Mouse (Mus musculus): Measurements from ENCODE around the gene Zfp800. TPM values are rescaled to one million over a fixed set of nuclear protein-coding genes. Genes with fewer than 3 reads are reported as not detected.

Gene Zfp800
- polyA plus RNA-seq, 1 experiment from 2014 or later: 22.8 TPM

DNA sequence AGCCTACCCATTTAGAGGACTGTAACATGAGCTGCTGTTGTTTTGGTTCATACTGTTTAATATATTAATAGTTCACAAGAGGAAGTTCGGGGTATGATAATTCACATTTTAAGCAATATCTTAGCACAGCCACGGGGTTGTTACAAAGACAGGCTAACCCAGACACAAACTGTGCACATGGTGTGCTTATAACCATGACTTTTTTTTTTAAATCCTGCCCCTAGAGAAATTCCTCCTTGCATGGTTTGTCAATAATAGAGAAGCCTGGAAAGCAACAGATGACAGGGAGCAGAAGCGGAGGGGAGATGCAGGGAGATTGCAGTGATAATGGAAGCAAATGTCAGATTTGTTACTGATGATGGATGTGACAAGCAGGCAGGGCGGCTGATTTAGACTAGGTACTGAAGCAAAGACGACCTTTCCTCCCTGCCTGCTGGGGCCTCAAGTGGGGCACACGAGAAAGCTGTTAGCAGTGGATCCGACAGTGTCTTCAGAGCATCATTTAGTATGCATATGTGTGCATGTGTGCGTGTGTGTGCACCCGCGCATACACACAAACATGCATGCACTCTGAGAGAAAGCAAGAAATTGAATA, 68.7 kb downstream of the Zfp800 start:
- H3K27me3 ChIP-seq (ENCODE audit: control insufficient read depth, insufficient read depth, low read depth, low read length): no peaks in the 10 kb centered on the region
- H3K9me3 ChIP-seq (replicated peaks; ENCODE audit: control insufficient read depth, low read length): no peaks in the 10 kb centered on the region
- ATAC-seq (ENCODE audit: low read depth): no peak
- H3K4me2 ChIP-seq (ENCODE audit: low read depth, low read length): no peak overlapping the region
- no peaks in the 10 kb centered on the region for H3K4me1 ChIP-seq (ENCODE audit: control insufficient read depth, low read depth, low read length)
- H3K27ac ChIP-seq (ENCODE audit: low read length): no peak overlapping the region
- no peak overlapping the region for H3K4me3 ChIP-seq (ENCODE audit: low read depth, low read length)
- no peaks in the 10 kb centered on the region for H3K36me3 ChIP-seq (ENCODE audit: control insufficient read depth, insufficient read depth)
- WGBS (ENCODE audit: insufficient replicate concordance): 58% methylated on average over 10 of the region's 10 CpGs
- H3K9ac ChIP-seq (ENCODE audit: low read depth, low read length): no peak overlapping the region

DNA sequence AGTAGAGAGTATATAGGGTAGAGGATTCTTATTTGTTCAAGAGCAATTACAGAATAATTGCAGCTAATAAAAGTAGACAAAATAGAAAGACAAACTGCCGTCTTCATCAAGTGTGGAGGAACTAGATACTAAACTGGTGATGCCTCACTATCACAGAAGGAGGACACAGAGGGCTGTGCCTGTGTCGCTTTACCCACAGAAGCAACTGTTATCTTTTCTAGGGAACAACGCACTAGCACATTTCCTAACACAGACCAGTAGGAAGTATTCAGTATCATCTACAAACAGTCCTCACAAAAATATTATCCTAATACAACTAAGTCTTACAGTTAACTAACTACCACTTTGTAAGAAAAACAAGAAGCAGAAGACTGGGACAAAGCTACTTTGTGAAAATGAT, 71.1 kb downstream of the Zfp800 start:
- H3K4me3 ChIP-seq (ENCODE audit: low read depth, low read length): no peak overlapping the region
- no peaks in the 10 kb centered on the region for H3K36me3 ChIP-seq (ENCODE audit: control insufficient read depth, insufficient read depth)
- no peak overlapping the region for H3K4me2 ChIP-seq (ENCODE audit: low read depth, low read length)
- no peak overlapping the region for H3K9ac ChIP-seq (ENCODE audit: low read depth, low read length)
- WGBS (ENCODE audit: insufficient replicate concordance): 40% methylated on average over 3 of the region's 3 CpGs
- no peaks in the 10 kb centered on the region for H3K9me3 ChIP-seq (replicated peaks; ENCODE audit: control insufficient read depth, low read length)
- no peak for ATAC-seq (ENCODE audit: low read depth)
- no peak overlapping the region for H3K27ac ChIP-seq (ENCODE audit: low read length)
- no peaks in the 10 kb centered on the region for H3K4me1 ChIP-seq (ENCODE audit: control insufficient read depth, low read depth, low read length)
- H3K27me3 ChIP-seq (ENCODE audit: control insufficient read depth, insufficient read depth, low read depth, low read length): no peaks in the 10 kb centered on the region

DNA sequence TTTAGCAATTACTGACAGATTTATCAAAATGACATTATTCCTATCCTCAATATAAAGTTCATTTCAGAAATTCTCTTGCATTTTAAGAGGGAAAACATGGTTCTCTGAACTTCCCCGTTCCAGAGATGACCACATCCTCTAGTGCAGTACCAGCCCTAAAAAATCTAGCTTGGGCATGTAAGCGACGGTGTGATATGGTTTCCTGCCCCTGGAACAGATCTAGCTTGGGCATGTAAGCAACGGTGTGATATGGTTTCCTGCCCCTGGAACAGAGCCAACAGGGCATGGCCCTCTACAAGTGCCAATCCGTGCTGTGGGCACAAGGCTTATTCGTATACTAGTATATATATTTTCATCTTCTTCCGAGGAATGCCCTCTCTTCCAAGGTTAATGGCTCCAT, 75.4 kb downstream of the Zfp800 start:
- Histone ChIP-seq H3K4me3 (ENCODE audit: low read depth, low read length) (no peak overlapping the region), H3K27me3 (ENCODE audit: control insufficient read depth, insufficient read depth, low read depth, low read length) (no peaks in the 10 kb centered on the region), H3K9me3 (replicated peaks; ENCODE audit: control insufficient read depth, low read length) (no peaks in the 10 kb centered on the region), H3K4me1 (ENCODE audit: control insufficient read depth, low read depth, low read length) (no peaks in the 10 kb centered on the region), H3K36me3 (ENCODE audit: control insufficient read depth, insufficient read depth) (no peaks in the 10 kb centered on the region), H3K4me2 (ENCODE audit: low read depth, low read length) (no peak overlapping the region), H3K27ac (ENCODE audit: low read length) (no peak overlapping the region), H3K9ac (ENCODE audit: low read depth, low read length) (no peak overlapping the region)
- ATAC-seq (ENCODE audit: low read depth): no peak
- WGBS (ENCODE audit: insufficient replicate concordance): 38% methylated on average over 7 of the region's 7 CpGs

DNA sequence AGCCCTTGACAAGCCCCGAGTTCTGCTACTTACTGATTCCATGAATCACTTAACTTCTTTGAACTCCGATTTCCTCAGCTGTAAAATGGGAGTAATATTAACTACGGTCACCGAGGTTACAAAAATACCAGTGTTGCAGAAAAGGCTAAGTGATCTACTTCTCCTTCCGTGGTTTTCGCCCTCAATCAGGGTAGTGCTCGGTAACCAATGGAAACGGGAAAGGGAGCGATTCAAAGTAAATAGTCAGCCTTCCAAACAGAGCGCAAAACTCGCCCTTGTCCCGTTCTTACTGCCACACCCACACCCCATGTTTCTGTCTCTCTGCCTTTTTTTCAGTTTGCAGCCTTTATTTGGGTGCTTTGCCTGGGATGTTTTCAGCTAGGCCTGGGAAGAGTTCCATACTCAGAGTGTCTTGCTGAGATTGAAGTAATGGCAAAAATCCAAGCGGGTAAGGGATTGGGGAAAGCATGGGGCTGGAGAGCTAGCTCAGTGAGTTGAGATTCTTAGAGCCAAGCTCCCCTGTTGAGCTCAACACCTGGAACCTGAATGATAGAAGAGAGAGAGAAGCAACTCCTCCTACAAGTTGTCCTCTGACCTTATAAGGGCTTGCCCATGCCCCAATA, 78.0 kb downstream of the Zfp800 start:
- Histone ChIP-seq H3K9ac (ENCODE audit: low read depth, low read length) (no peak overlapping the region), H3K27ac (ENCODE audit: low read length) (no peak overlapping the region), H3K4me1 (ENCODE audit: control insufficient read depth, low read depth, low read length) (no peaks in the 10 kb centered on the region), H3K9me3 (replicated peaks; ENCODE audit: control insufficient read depth, low read length) (no peaks in the 10 kb centered on the region), H3K36me3 (ENCODE audit: control insufficient read depth, insufficient read depth) (no peaks in the 10 kb centered on the region), H3K27me3 (ENCODE audit: control insufficient read depth, insufficient read depth, low read depth, low read length) (no peaks in the 10 kb centered on the region), H3K4me3 (ENCODE audit: low read depth, low read length) (no peak overlapping the region), H3K4me2 (ENCODE audit: low read depth, low read length) (no peak overlapping the region)
- no peak for ATAC-seq (ENCODE audit: low read depth)
- 31% methylated on average over 13 of the region's 13 CpGs for WGBS (ENCODE audit: insufficient replicate concordance)

- no peak overlapping the region for H3K27ac ChIP-seq (ENCODE audit: low read length)
- no peak overlapping the region for H3K9ac ChIP-seq (ENCODE audit: low read depth, low read length)
- H3K4me2 ChIP-seq (ENCODE audit: low read depth, low read length): no peak overlapping the region
- no peak overlapping the region for H3K4me3 ChIP-seq (ENCODE audit: low read depth, low read length)
- H3K27me3 ChIP-seq (ENCODE audit: control insufficient read depth, insufficient read depth, low read depth, low read length): no peaks in the 10 kb centered on the region
- no peaks in the 10 kb centered on the region for H3K36me3 ChIP-seq (ENCODE audit: control insufficient read depth, insufficient read depth)
- no peak for ATAC-seq (ENCODE audit: low read depth)
- no peaks in the 10 kb centered on the region for H3K9me3 ChIP-seq (replicated peaks; ENCODE audit: control insufficient read depth, low read length)
- WGBS (ENCODE audit: insufficient replicate concordance): 56% methylated on average over 13 of the region's 13 CpGs
- H3K4me1 ChIP-seq (ENCODE audit: control insufficient read depth, low read depth, low read length): no peaks in the 10 kb centered on the region
Observed at GRCm38 (mm10) chr6:28318820-28319573, 78.8 kb downstream of the Zfp800 start.

DNA sequence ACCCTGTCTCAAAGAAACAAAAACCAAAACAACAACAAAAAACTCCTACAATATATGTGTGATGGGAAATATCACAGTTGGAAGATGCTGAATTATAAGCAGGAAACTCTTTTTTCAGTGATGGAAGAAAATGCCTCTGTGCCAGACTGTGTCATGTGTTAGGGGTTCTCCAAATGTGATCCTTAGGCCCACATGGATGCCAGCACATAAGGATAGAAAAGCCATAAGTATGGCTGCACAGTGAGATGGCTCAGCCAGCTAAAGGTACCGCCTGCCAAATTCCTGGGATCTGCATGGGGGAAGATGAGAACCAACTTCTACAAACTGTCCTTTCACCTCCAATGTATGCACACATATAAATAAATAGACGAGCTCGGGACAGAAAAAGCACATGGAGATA, 82.6 kb downstream of the Zfp800 start:
- ATAC-seq (ENCODE audit: low read depth): no peak
- H3K4me2 ChIP-seq (ENCODE audit: low read depth, low read length): no peak overlapping the region
- H3K27ac ChIP-seq (ENCODE audit: low read length): no peak overlapping the region
- no peak overlapping the region for H3K9ac ChIP-seq (ENCODE audit: low read depth, low read length)
- 71% methylated on average over 3 of the region's 3 CpGs for WGBS (ENCODE audit: insufficient replicate concordance)
- H3K27me3 ChIP-seq (ENCODE audit: control insufficient read depth, insufficient read depth, low read depth, low read length): no peaks in the 10 kb centered on the region
- H3K4me3 ChIP-seq (ENCODE audit: low read depth, low read length): no peak overlapping the region
- no peaks in the 10 kb centered on the region for H3K9me3 ChIP-seq (replicated peaks; ENCODE audit: control insufficient read depth, low read length)
- H3K4me1 ChIP-seq (ENCODE audit: control insufficient read depth, low read depth, low read length): no peaks in the 10 kb centered on the region
- H3K36me3 ChIP-seq (ENCODE audit: control insufficient read depth, insufficient read depth): no peaks in the 10 kb centered on the region

DNA sequence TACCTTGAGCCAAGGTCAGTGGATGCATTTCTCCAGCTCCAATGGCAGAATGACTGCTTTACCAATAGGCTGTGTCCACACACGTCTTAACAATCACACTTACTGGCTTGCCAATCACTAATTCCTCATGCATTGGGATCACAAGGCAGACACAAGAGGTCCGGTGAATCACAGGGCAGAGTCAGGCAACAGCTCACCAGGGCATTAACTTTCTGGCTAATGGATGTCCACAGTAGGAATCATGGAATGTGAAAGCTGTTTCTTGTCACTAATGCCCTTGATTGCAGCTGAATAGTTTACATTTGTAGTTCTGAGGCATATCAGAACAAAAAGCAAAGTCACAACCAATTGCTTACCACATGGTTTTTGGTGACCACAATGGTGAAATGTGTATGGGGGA, 85.7 kb downstream of the Zfp800 start:
- Histone ChIP-seq H3K4me1 (ENCODE audit: control insufficient read depth, low read depth, low read length) (no peaks in the 10 kb centered on the region), H3K9ac (ENCODE audit: low read depth, low read length) (no peak overlapping the region), H3K4me2 (ENCODE audit: low read depth, low read length) (no peak overlapping the region), H3K27ac (ENCODE audit: low read length) (no peak overlapping the region), H3K36me3 (ENCODE audit: control insufficient read depth, insufficient read depth) (no peaks in the 10 kb centered on the region), H3K27me3 (ENCODE audit: control insufficient read depth, insufficient read depth, low read depth, low read length) (no peaks in the 10 kb centered on the region), H3K9me3 (replicated peaks; ENCODE audit: control insufficient read depth, low read length) (no peaks in the 10 kb centered on the region), H3K4me3 (ENCODE audit: low read depth, low read length) (no peak overlapping the region)
- no peak for ATAC-seq (ENCODE audit: low read depth)
- 51% methylated on average over 2 of the region's 2 CpGs for WGBS (ENCODE audit: insufficient replicate concordance)

DNA sequence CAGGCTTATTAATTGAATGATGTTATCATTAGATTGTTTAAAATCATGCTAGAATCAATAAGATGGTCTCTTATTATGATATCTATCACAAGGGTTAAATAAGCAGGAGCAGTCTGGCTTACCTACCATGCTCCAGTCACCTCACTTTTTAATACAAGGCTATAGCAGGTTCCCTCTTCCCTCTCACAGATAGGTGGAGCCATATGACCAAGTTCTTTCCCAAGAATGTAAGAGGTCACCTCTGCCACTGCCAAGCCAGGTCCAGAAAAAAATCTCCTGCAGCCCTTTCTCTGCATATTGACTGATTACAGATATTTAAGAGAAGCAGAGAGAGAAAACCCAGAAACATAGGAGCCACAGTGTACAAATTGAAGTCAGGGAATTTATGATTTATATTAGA, 88.1 kb downstream of the Zfp800 start:
- no peak overlapping the region for H3K4me3 ChIP-seq (ENCODE audit: low read depth, low read length)
- H3K36me3 ChIP-seq (ENCODE audit: control insufficient read depth, insufficient read depth): no peaks in the 10 kb centered on the region
- H3K27ac ChIP-seq (ENCODE audit: low read length): no peak overlapping the region
- H3K27me3 ChIP-seq (ENCODE audit: control insufficient read depth, insufficient read depth, low read depth, low read length): no peaks in the 10 kb centered on the region
- H3K9ac ChIP-seq (ENCODE audit: low read depth, low read length): no peak overlapping the region
- no peak overlapping the region for H3K4me2 ChIP-seq (ENCODE audit: low read depth, low read length)
- no peaks in the 10 kb centered on the region for H3K9me3 ChIP-seq (replicated peaks; ENCODE audit: control insufficient read depth, low read length)
- ATAC-seq (ENCODE audit: low read depth): no peak
- no peaks in the 10 kb centered on the region for H3K4me1 ChIP-seq (ENCODE audit: control insufficient read depth, low read depth, low read length)

GRCm38 (mm10) chr6:28308929-28309328, 88.9 kb downstream of the Zfp800 start:
- no peaks in the 10 kb centered on the region for H3K4me1 ChIP-seq (ENCODE audit: control insufficient read depth, low read depth, low read length)
- H3K27ac ChIP-seq (ENCODE audit: low read length): no peak overlapping the region
- H3K9me3 ChIP-seq (replicated peaks; ENCODE audit: control insufficient read depth, low read length): no peaks in the 10 kb centered on the region
- 53% methylated on average over 3 of the region's 3 CpGs for WGBS (ENCODE audit: insufficient replicate concordance)
- no peaks in the 10 kb centered on the region for H3K27me3 ChIP-seq (ENCODE audit: control insufficient read depth, insufficient read depth, low read depth, low read length)
- no peak overlapping the region for H3K4me2 ChIP-seq (ENCODE audit: low read depth, low read length)
- no peak overlapping the region for H3K9ac ChIP-seq (ENCODE audit: low read depth, low read length)
- no peaks in the 10 kb centered on the region for H3K36me3 ChIP-seq (ENCODE audit: control insufficient read depth, insufficient read depth)
- ATAC-seq (ENCODE audit: low read depth): no peak
- no peak overlapping the region for H3K4me3 ChIP-seq (ENCODE audit: low read depth, low read length)
